Mouse (Mus musculus) lung, embryonic 14.5 days (tissue): Measurements from ENCODE around the gene Gch1. TPM values are rescaled to one million over a fixed set of nuclear protein-coding genes. Genes with fewer than 3 reads are reported as not detected.

Experiments used
- ATAC-seq: fragments of 200-750 bp; cut with Nextera tagmentation; 2 replicates; pipeline ENCODE4 v1.8.0; 2017; ENCODE audit warnings: mild to moderate bottlenecking, moderate TSS enrichment, moderate library complexity; ENCODE audit not compliant: insufficient read depth
- DNase-seq: peaks from one replicate; pipeline ENCODE4 v3.0.0-alpha.2; 2015
- H3K27ac ChIP-seq: fragments of 300-500 bp; sonication (generic); 2 replicates; pipeline ENCODE4 v1.5.1; 2014; ENCODE audit warnings: low read depth, mild to moderate bottlenecking, moderate library complexity
- H3K27me3 ChIP-seq: fragments of 300-500 bp; sonication (generic); 2 replicates; pipeline ENCODE4 v1.6.1; 2014; ENCODE audit warnings: low read length, control low read depth; ENCODE audit not compliant: insufficient read depth
- H3K36me3 ChIP-seq: fragments of 300-500 bp; sonication (generic); 2 replicates; pipeline ENCODE4 v1.6.1; 2014; ENCODE audit warnings: control low read depth; ENCODE audit not compliant: insufficient read depth
- H3K4me1 ChIP-seq: fragments of 300-500 bp; sonication (generic); 2 replicates; pipeline ENCODE4 v1.6.1; 2014; ENCODE audit warnings: antibody characterized with exemption, control low read depth; ENCODE audit not compliant: insufficient read depth
- H3K4me2 ChIP-seq: fragments of 300-500 bp; sonication (generic); 2 replicates; pipeline ENCODE4 v1.6.1; 2014; ENCODE audit warnings: mild to moderate bottlenecking
- H3K4me3 ChIP-seq: fragments of 300-500 bp; sonication (generic); 2 replicates; pipeline ENCODE4 v1.5.1; 2014; ENCODE audit warnings: low read depth, low read length
- H3K9ac ChIP-seq: fragments of 300-500 bp; sonication (generic); 2 replicates; pipeline ENCODE4 v1.6.1; 2014
- H3K9me3 ChIP-seq: fragments of 300-500 bp; sonication (generic); 2 replicates; pipeline ENCODE4 v1.6.1; 2016; ENCODE audit warnings: low read depth, low read length, control low read depth
- CTCF ChIP-seq: IDR thresholded peaks from 2 replicates; pipeline ENCODE4 v1.5.1; 2016; ENCODE audit warnings: antibody characterized with exemption, low read depth
- WGBS: fragments of 180-500 bp; shearing (Covaris S2); extraction: QIAGEN DNeasy Blood & Tissue Kit; methylation state at CpG from one replicate; pipeline ENCODE4 v1.1.7; 2014; 5-methylcytosine and 5-hydroxymethylcytosine counted together
- polyA plus RNA-seq: library from polyadenylated mRNA; unstranded; fragments of >200 nt; fragmentation: Nextera tagmentation; extraction: Ambion mirVana; gene quantifications from 2 replicates; pipeline ENCODE4 v1.2.1, GENCODE M21; 2014

The Gch1 gene
- polyA plus RNA-seq, 1 experiment from 2014 or later = 4.1 TPM

DNA sequence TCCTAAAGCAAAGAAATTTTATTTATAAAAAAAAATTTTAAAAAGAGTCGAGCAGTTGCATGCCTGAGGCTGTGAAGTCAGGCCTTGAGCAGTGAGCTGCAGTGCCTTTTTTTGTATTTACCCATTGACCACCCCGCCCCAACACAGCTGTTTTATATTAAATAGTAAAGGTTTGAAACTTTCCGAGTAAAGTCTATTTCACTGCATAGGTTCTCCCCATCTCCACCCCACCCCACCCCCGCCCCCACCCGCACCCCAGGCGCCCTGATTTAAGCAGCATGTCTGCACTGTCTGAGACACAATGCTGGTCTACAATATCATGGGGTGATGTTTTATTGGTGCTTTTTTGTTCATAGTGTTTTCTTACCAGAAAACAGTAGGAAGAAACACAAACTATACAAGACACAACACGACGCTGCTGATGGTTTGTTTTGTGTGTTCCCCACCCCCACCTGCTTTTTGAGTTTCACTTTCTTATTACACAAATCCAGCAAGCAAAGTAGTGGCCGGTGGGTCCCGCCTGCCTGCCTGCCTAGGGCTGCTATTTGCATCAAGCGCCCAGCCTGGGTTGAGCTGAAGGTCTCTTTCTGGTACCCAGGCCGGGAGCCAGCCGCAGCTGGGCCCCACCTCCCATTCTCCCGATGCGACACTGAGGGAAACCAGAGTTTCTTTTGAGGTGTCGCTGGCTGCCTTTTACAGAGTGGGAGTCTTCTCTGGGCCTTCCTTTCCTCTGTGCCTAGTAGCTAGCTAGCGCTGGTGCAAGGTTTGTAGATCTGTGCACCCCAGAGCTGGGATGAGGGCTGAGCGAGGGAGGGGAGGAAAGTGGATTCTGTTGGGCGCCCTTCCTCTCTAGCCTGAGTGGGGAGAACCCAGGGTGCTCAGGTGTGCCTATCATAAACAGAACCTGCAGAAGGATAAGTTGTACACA lies 84.7 kb downstream of the Gch1 start:
- Histone ChIP-seq H3K4me3 (no peak overlapping the region), H3K27me3 (no peaks in the 10 kb centered on the region), H3K4me1 (no peaks in the 10 kb centered on the region), H3K4me2 (0 out of 2 replicates have a peak overlapping the region, but pooled peaks have one; percentile 15), H3K27ac (no peak overlapping the region), H3K9ac (peak overlapping the region; percentile 2; the same call in 1 of the 2 replicates), H3K36me3 (no peaks in the 10 kb centered on the region), H3K9me3 (no peaks in the 10 kb centered on the region)
- ATAC-seq (no peak), DNase-seq (peak; percentile 18)
- WGBS = 40% methylated on average over 19 of the region's 19 CpGs
- TF ChIP-seq CTCF = no peak

Other genes starting within 250 kb of the Gch1 start
- 44.2 and 46.8 TPM in 2 replicates for gene Wdhd1, start 87.4 kb upstream of the Gch1 start, polyA plus RNA-seq
- gene Socs4, start 87.5 kb upstream of the Gch1 start, polyA plus RNA-seq = 4.1 and 4.3 TPM in 2 replicates
- gene Mapk1ip1l, start 108.9 kb upstream of the Gch1 start, polyA plus RNA-seq = 97.1 and 101 TPM in 2 replicates
- 8.1 and 13.6 TPM in 2 replicates for gene Lgals3, start 178.3 kb upstream of the Gch1 start, polyA plus RNA-seq
- 56.0 and 58.6 TPM in 2 replicates for gene Dlgap5, start 229.0 kb upstream of the Gch1 start, polyA plus RNA-seq